Mouse (Mus musculus): ENCODE measurements around the gene Zbtb7b.

Gene Zbtb7b

GRCm38 (mm10) chr3:89337062-89337720, 57.4 kb downstream of the Zbtb7b start:
- no peak for DNase-seq (ENCODE audit: low spot score)

- DNase-seq (ENCODE audit: low spot score) = no peak
Measured at GRCm38 (mm10) chr3:89336529-89336928, 58.0 kb downstream of the Zbtb7b start.

GRCm38 (mm10) chr3:89333053-89333452, 61.5 kb downstream of the Zbtb7b start:
- no peak for DNase-seq (ENCODE audit: low spot score)

GRCm38 (mm10) chr3:89332476-89332875, 62.1 kb downstream of the Zbtb7b start:
- DNase-seq (ENCODE audit: low spot score) = no peak

- no peak for DNase-seq (ENCODE audit: low spot score)
Measured at GRCm38 (mm10) chr3:89332013-89332412, 62.6 kb downstream of the Zbtb7b start.

GRCm38 (mm10) chr3:89331561-89331960, 63.0 kb downstream of the Zbtb7b start:
- no peak for DNase-seq (ENCODE audit: low spot score)

- no peak for DNase-seq (ENCODE audit: low spot score)
Measured at GRCm38 (mm10) chr3:89330948-89331347, 63.6 kb downstream of the Zbtb7b start.

GRCm38 (mm10) chr3:89330346-89330745, 64.2 kb downstream of the Zbtb7b start:
- no peak for DNase-seq (ENCODE audit: low spot score)

GRCm38 (mm10) chr3:89328623-89329022, 66.0 kb downstream of the Zbtb7b start:
- no peak for DNase-seq (ENCODE audit: low spot score)
